Mouse (Mus musculus): ENCODE results near the gene Zic2. TPM values are rescaled to one million over a fixed set of nuclear protein-coding genes. Genes with fewer than 3 reads are reported as not detected.

Gene Zic2
- total and polyA plus RNA-seq, 3 experiments: 0.13 TPM; not detected in 2

- Histone ChIP-seq H3K79me2 (replicated peaks; ENCODE audit: control insufficient read depth, extremely low read depth, insufficient read depth, poor library complexity, severe bottlenecking) (no peaks in the 10 kb centered on the region), H3K4me3 (replicated peaks in 1 of 3; ENCODE audit: low read depth in 2 of 3, low read length in 2 of 3, poor library complexity in 1 of 3) (no peak overlapping the region), H3K4me2 (ENCODE audit: insufficient read depth, low read depth, poor library complexity, severe bottlenecking) (no peak overlapping the region), H3K4me1 (ENCODE audit: control insufficient read depth in 1 of 2, insufficient read depth in 2 of 2) (no peaks in the 10 kb centered on the region), H3K36me3 (replicated peaks in 1 of 2; ENCODE audit: control insufficient read depth in 1 of 2, insufficient read depth in 1 of 2, low read length in 1 of 2) (no peaks in the 10 kb centered on the region), H3K9ac (ENCODE audit: insufficient read depth, low read depth) (no peak overlapping the region), H3K9me3 (replicated peaks; ENCODE audit: low read length) (peaks cover 26% of the 10 kb centered on the region), H3K27ac (ENCODE audit: insufficient read depth, low read depth) (no peak overlapping the region), H3K27me3 (replicated peaks) (no peaks in the 10 kb centered on the region)
- dilution Hi-C loops (cut with MboI; ENCODE audit: extremely low pct_ligation_motif_present, extremely low pct_unique_long_range_greater_than_20kb, low sequenced_read_pairs) (no loop called here), in situ Hi-C loops (cut with MboI; ENCODE audit: low pct_ligation_motif_present, low pct_unique_long_range_greater_than_20kb, low sequenced_read_pairs) (no loop called here)
- DNase-seq (ENCODE audit: extremely low read depth): no peak
- TF ChIP-seq GABPA (IDR thresholded peaks at IDR 0.05; ENCODE audit: insufficient replicate concordance, low read depth, low read length) (no peak), TCF12 (IDR thresholded peaks at IDR 0.05; ENCODE audit: low read depth, low read length) (no peak), UBTF (IDR thresholded peaks at IDR 0.05; ENCODE audit: low read depth, low read length) (no peak), JUN (IDR thresholded peaks at IDR 0.05; ENCODE audit: insufficient read depth, low read depth, low read length) (no peak), SMC3 (IDR thresholded peaks at IDR 0.05; ENCODE audit: low read depth, low read length) (no peak)
Observed at GRCm38 (mm10) chr14:122473211-122473751, 2.0 kb upstream of the Zic2 start.

GRCm38 (mm10) chr14:122474041-122474890 is 969 bp upstream of the Zic2 start:
- dilution Hi-C loops (cut with MboI; ENCODE audit: extremely low pct_ligation_motif_present, extremely low pct_unique_long_range_greater_than_20kb, low sequenced_read_pairs): no loop called here
- no peak overlapping the region for H3K4me2 ChIP-seq (ENCODE audit: insufficient read depth, low read depth, poor library complexity, severe bottlenecking)
- no peak overlapping the region for H3K27ac ChIP-seq (ENCODE audit: insufficient read depth, low read depth)
- no peaks in the 10 kb centered on the region for H3K36me3 ChIP-seq (replicated peaks in 1 of 2; ENCODE audit: control insufficient read depth in 1 of 2, insufficient read depth in 1 of 2, low read length in 1 of 2)
- TF ChIP-seq EP300 (IDR thresholded peaks at IDR 0.05; ENCODE audit: low read length) (no peak), USF1 (IDR thresholded peaks at IDR 0.05; ENCODE audit: low read depth, low read length) (no peak), ZC3H11A (IDR thresholded peaks at IDR 0.05; ENCODE audit: low read depth, low read length) (no peak), MAX (IDR thresholded peaks at IDR 0.05; ENCODE audit: low read length) (no peak), SMC3 (IDR thresholded peaks at IDR 0.05; ENCODE audit: low read depth, low read length) (no peak), MAZ (IDR thresholded peaks at IDR 0.05; ENCODE audit: low read depth, low read length) (no peak), SIN3A (IDR thresholded peaks at IDR 0.05; ENCODE audit: low read length) (no peak), MAFK (IDR thresholded peaks at IDR 0.05; ENCODE audit: insufficient replicate concordance, low read length) (no peak), MYC (IDR thresholded peaks at IDR 0.05; ENCODE audit: low read depth, low read length) (no peak), NRF1 (IDR thresholded peaks at IDR 0.05; ENCODE audit: low read depth, low read length) (no peak), BHLHE40 (IDR thresholded peaks at IDR 0.05; ENCODE audit: low read depth, low read length) (no peak)
- H3K4me1 ChIP-seq (ENCODE audit: control insufficient read depth in 1 of 2, insufficient read depth in 2 of 2): no peaks in the 10 kb centered on the region
- no peak for DNase-seq (ENCODE audit: extremely low read depth)
- in situ Hi-C loops (cut with MboI; ENCODE audit: low pct_ligation_motif_present, low pct_unique_long_range_greater_than_20kb, low sequenced_read_pairs): no loop called here
- H3K27me3 ChIP-seq (replicated peaks): no peaks in the 10 kb centered on the region
- H3K9ac ChIP-seq (ENCODE audit: insufficient read depth, low read depth): no peak overlapping the region
- H3K9me3 ChIP-seq (replicated peaks; ENCODE audit: low read length): peaks cover 31% of the 10 kb centered on the region
- no peak overlapping the region for H3K4me3 ChIP-seq (replicated peaks in 1 of 3; ENCODE audit: low read depth in 2 of 3, low read length in 2 of 3, poor library complexity in 1 of 3)
- no peaks in the 10 kb centered on the region for H3K79me2 ChIP-seq (replicated peaks; ENCODE audit: control insufficient read depth, extremely low read depth, insufficient read depth, poor library complexity, severe bottlenecking)
